Mouse (Mus musculus) heart, embryonic 10.5 days (tissue): ENCODE measurements around the gene H2-D1. TPM values are rescaled to one million over a fixed set of nuclear protein-coding genes. Genes with fewer than 3 reads are reported as not detected.
"Not testable (repeated sequence)": the region's sequence is repeated elsewhere in the genome, so short reads cannot be mapped to it uniquely, and the experiment has no call there.

Source experiments
- DNase-seq: peaks from one replicate; pipeline ENCODE4 v3.0.0-alpha.2; 2017; ENCODE audit warnings: low spot score
- H3K27ac ChIP-seq: fragments of 300-500 bp; sonication (generic); 2 replicates; pipeline ENCODE4 v1.5.1; 2016; ENCODE audit warnings: mild to moderate bottlenecking
- H3K27me3 ChIP-seq: fragments of 300-500 bp; sonication (generic); 2 replicates; pipeline ENCODE4 v1.6.1; 2016; ENCODE audit warnings: mild to moderate bottlenecking; ENCODE audit not compliant: poor library complexity, insufficient read depth, severe bottlenecking
- H3K36me3 ChIP-seq: fragments of 300-500 bp; sonication (generic); 2 replicates; pipeline ENCODE4 v1.6.1; 2016; ENCODE audit warnings: mild to moderate bottlenecking, moderate library complexity
- H3K4me1 ChIP-seq: fragments of 300-500 bp; sonication (generic); 2 replicates; pipeline ENCODE4 v1.6.1; 2016; ENCODE audit warnings: mild to moderate bottlenecking
- H3K4me3 ChIP-seq: fragments of 300-500 bp; sonication (generic); 2 replicates; pipeline ENCODE4 v1.5.1; 2016; ENCODE audit warnings: mild to moderate bottlenecking, moderate library complexity
- H3K9me3 ChIP-seq: fragments of 300-500 bp; sonication (generic); 2 replicates; pipeline ENCODE4 v1.6.1; 2016; ENCODE audit warnings: mild to moderate bottlenecking, moderate library complexity
- WGBS: fragments of 180-500 bp; shearing (Covaris S2); methylation state at CpG from one replicate; pipeline ENCODE4 v1.1.7; 2016; 5-methylcytosine and 5-hydroxymethylcytosine counted together
- polyA plus RNA-seq: library from polyadenylated mRNA; unstranded; fragments of >200 nt; fragmentation: Nextera tagmentation; extraction: Ambion mirVana; gene quantifications from 2 replicates; pipeline ENCODE4 v1.2.1, GENCODE M21; 2016

Gene H2-D1
- polyA plus RNA-seq, 1 experiment from 2014 or later: 25.0 TPM

DNA sequence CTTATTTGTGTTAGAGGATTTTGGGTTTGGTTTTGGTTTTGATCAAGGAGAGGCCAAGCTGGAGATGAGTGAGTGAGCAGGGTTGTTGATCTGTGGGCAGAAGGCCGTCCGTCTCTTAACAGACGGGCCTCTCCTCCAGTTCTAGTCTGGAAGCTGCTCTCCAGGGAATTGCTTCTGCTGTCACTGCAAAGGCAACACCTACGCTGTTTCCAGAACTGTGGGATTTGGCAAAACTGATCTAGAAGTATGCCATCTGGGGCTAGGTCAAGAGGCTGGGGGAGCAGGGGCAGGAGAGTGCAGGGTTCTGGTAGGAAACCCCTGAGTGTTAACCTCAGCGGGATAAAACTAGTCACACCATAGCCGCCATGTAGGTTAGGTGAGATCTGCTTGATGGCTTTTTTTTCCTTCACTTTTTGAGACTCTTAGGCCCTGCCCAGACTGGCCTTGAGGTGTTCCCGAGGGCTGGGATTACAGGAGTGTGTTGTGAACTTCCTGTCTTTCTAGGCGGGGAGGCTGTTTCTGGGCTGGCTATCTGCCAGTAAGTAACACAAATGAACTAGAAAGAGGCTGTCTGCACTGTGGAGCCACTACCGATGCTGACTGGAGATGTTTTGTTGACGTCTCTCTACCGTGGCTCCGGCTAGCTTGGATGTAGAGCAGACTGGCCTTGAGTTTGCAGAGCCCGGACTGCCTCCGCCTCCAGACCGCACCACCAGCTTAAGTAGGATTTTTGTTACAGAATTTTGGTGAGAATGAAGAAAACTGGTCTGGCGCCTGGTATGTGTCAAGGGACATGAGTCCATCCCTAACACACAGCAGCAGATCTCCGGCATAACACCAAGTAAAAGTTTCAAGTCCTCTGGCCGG is 29.2 kb upstream of the H2-D1 start, which contains the start of gene Atp6v1g2:
Atp6v1g2 (plus strand) TSS at position 547 of the 867 bp plus-strand sequence.
- Histone ChIP-seq H3K27me3 (no peaks in the 10 kb centered on the region), H3K9me3 (no peaks in the 10 kb centered on the region), H3K36me3 (peaks cover 40% of the 10 kb centered on the region), H3K27ac (peak within 1 kb of the TSS; percentile 97), H3K4me1 (peaks cover 35% of the 10 kb centered on the region), H3K4me3 (peak within 1 kb of the TSS; percentile 79)
- DNase-seq: no peak
- 69% methylated on average over 18 of the region's 18 CpGs for WGBS

DNA sequence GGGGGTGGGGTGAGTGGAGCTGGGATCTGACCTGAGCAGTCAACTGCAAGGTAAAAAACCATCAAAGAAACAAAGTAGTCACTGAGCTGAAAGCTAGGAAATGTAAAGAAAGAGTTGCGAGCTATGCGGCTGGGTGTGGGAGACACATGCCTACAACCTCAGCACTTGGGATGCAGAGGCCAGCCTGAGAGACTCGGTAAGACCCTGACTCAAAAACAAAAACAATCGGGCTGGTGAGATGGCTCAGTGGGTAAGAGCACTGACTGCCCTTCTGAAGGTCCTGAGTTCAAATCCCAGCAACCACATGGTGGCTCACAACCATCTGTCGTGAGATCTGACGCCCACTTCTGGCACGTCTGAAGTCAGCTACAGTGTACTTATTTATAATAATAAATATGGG is 28.4 kb upstream of the H2-D1 start:
- peaks cover 32% of the 10 kb centered on the region for H3K36me3 ChIP-seq
- H3K27ac ChIP-seq: 0 out of 2 replicates have a peak overlapping the region, but pooled peaks have one; percentile 97
- H3K27me3 ChIP-seq, DNase-seq, H3K9me3 ChIP-seq: not testable (repeated sequence)
- H3K4me1 ChIP-seq: peaks cover 35% of the 10 kb centered on the region
- WGBS: 85% methylated on average over 7 of the region's 7 CpGs
- H3K4me3 ChIP-seq: peak overlapping the region; percentile 79; the same call in 1 of the 2 replicates

DNA sequence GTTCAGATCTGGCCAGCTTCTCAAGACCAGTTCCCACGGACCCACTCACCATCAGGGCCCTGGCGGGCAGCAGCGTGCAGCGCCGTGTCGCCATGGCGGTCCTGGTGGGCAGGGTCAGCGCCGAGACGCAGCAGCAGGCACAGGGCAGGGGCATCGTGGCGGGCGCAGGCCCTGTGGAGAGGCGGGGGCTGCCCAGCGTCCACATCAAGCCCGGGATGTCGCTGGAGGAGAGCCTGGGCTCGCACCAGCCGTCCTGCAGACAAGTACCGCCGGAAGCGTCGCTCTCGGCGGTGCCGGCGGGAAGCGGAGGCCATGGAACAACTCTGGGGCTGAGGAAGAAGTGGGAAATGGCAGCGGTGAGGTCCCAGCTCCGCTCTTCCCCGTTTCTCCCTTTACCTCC is 27.6 kb upstream of the H2-D1 start:
- WGBS: 5% methylated on average over 31 of the region's 31 CpGs
- H3K27ac ChIP-seq: peak overlapping the region; percentile 97
- no peaks in the 10 kb centered on the region for H3K9me3 ChIP-seq
- no peaks in the 10 kb centered on the region for H3K27me3 ChIP-seq
- no peak for DNase-seq
- peak overlapping the region; percentile 79 for H3K4me3 ChIP-seq
- H3K36me3 ChIP-seq: peaks cover 24% of the 10 kb centered on the region
- peaks cover 37% of the 10 kb centered on the region for H3K4me1 ChIP-seq

DNA sequence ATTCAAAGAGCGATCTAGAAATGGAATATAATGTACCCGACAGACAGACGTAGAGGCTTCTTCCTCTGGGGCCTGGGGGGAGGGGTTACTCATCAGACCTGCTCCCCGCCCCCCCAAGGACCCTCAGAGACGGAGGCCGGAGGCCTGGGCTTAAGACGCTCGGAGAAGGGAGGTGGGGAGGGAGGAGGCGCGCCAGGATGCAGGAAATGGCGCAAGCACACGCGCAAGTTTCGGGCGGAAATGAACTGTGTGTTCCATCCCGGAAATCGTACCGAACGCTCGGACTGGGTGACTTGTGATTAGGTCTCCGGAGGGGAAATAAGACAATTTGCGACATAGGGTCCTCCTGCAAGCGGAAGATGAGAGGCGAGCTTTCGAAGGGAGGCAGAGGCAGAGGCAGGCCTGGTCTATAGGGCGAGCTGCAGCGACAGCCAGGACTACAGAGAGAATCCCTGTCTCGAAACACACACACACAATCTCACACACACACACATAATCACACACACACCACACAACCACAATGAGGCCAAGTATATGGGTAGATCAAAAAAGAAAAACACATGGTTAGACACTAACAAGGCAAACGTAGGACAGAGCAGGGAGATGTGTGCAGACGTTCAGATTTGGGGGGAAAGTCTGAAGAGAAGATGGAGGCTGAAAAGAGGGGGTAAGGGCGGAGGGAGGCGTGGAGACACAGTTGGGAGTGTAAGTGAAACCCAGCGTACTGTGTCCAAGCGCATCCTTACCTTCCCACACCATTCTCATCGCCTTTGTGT is 26.7 kb upstream of the H2-D1 start, which contains the start of gene Nfkbil1:
Nfkbil1 (minus strand) TSS at position 179 of the 776 bp plus-strand sequence.
- DNase-seq: peak; percentile 97
- under 1% methylated on average over 35 of the region's 35 CpGs for WGBS

DNA sequence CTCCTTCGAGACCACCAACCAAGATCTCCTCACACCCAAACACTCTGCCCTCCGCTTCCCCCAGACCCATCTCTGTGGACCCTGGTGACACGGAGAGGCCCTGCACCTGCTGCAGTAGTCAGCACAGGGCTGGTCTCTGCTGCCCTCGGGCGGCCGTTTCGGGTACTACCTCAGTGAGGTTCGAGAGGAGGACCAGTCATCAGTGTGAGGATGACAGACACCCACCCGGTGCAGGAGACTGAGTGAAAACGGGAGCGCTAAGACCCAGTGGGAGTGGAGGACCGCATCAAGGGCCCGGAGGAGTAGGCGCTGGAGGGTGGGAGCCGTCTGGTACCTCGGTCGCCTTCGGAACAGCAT is 26.2 kb upstream of the H2-D1 start:
- Histone ChIP-seq H3K4me3 (peak overlapping the region; percentile 79), H3K4me1 (peaks cover 48% of the 10 kb centered on the region)
- under 1% methylated on average over 18 of the region's 18 CpGs for WGBS

More for the DNA sequence above, 26.7 kb upstream of the H2-D1 start, which contains the start of gene Nfkbil1:
- no peaks in the 10 kb centered on the region for H3K27me3 ChIP-seq
- H3K36me3 ChIP-seq: peaks cover 17% of the 10 kb centered on the region
- H3K9me3 ChIP-seq: no peaks in the 10 kb centered on the region
- peak within 1 kb of the TSS; percentile 79 for H3K4me3 ChIP-seq
- H3K27ac ChIP-seq: peak within 1 kb of the TSS; percentile 97
- peaks cover 46% of the 10 kb centered on the region for H3K4me1 ChIP-seq

DNA sequence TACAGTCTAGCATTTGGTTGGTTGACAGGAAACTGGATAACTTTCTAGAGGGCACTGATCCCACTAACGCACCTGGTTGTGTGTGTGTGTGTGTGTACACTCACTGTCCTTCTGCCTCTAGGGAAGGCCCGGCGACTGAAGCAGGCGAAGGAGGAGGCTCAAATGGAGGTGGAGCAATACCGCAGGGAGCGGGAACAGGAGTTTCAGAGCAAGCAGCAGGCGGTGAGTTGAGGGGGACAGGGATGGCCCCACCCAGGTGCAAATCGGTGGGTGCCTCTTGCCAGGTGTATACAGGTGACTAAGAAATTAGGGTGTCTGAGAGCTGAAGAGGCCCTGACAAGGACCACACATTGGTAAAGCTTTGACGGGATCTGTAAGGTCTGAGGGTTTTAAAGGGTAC is 25.5 kb upstream of the H2-D1 start:
- peaks cover 11% of the 10 kb centered on the region; the same call in 1 of the 2 replicates for H3K36me3 ChIP-seq
- 67% methylated on average over 9 of the region's 9 CpGs for WGBS
- DNase-seq: no peak
- H3K4me3 ChIP-seq: 0 out of 2 replicates have a peak overlapping the region, but pooled peaks have one; percentile 79
- no peaks in the 10 kb centered on the region for H3K27me3 ChIP-seq
- peaks cover 45% of the 10 kb centered on the region for H3K4me1 ChIP-seq
- 0 out of 2 replicates have a peak overlapping the region, but pooled peaks have one; percentile 97 for H3K27ac ChIP-seq
- no peaks in the 10 kb centered on the region for H3K9me3 ChIP-seq

More for the DNA sequence above, 26.2 kb upstream of the H2-D1 start:
- DNase-seq: peak; percentile 97
- Histone ChIP-seq H3K36me3 (peaks cover 12% of the 10 kb centered on the region; the same call in 1 of the 2 replicates), H3K27ac (peak overlapping the region; percentile 97), H3K27me3 (no peaks in the 10 kb centered on the region), H3K9me3 (no peaks in the 10 kb centered on the region)

DNA sequence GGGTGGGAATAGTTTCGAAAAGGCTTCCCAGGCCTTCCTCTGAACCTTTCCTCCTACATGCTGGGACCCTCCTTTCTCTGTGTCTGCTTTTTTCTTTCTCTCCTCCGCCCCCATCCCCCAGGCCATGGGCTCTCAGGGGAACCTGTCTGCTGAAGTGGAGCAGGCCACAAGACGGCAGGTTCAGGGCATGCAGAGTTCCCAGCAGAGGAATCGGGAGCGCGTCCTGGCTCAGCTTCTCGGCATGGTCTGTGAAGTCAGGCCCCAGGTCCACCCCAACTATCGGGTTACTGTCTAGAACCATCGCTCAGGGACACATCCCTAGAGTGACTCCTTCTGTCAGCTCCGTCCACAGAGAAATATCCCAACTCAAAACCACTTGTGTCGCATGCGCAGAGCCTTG is 25.0 kb upstream of the H2-D1 start:
- peaks cover 39% of the 10 kb centered on the region for H3K4me1 ChIP-seq
- DNase-seq: no peak
- H3K27me3 ChIP-seq: no peaks in the 10 kb centered on the region
- no peaks in the 10 kb centered on the region for H3K9me3 ChIP-seq
- H3K27ac ChIP-seq: no peak overlapping the region
- 78% methylated on average over 12 of the region's 12 CpGs for WGBS
- H3K4me3 ChIP-seq: no peak overlapping the region
- H3K36me3 ChIP-seq: peaks cover 11% of the 10 kb centered on the region; the same call in 1 of the 2 replicates

DNA sequence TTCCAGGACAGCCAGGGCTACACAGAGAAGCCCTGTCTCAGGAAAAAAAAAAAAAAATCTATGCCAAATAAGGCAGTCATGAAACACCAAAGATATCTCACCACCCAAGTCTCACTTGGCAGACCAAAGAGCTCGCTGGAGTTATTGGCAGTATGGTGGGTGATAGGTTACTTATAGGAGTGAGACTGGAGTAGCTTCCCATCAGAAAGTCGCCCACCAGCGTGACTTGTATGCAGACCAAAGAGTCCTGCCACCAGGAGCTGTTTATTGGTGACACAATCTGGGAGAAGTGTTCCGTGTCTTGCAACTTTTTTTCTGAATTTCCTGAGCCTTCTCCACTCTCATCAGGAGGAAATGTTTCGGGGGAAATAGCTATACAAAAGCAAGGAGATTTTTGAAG is 22.8 kb upstream of the H2-D1 start:
- Histone ChIP-seq H3K27ac (peak overlapping the region; percentile 100; the same call in 1 of the 2 replicates), H3K27me3 (no peaks in the 10 kb centered on the region)

DNA sequence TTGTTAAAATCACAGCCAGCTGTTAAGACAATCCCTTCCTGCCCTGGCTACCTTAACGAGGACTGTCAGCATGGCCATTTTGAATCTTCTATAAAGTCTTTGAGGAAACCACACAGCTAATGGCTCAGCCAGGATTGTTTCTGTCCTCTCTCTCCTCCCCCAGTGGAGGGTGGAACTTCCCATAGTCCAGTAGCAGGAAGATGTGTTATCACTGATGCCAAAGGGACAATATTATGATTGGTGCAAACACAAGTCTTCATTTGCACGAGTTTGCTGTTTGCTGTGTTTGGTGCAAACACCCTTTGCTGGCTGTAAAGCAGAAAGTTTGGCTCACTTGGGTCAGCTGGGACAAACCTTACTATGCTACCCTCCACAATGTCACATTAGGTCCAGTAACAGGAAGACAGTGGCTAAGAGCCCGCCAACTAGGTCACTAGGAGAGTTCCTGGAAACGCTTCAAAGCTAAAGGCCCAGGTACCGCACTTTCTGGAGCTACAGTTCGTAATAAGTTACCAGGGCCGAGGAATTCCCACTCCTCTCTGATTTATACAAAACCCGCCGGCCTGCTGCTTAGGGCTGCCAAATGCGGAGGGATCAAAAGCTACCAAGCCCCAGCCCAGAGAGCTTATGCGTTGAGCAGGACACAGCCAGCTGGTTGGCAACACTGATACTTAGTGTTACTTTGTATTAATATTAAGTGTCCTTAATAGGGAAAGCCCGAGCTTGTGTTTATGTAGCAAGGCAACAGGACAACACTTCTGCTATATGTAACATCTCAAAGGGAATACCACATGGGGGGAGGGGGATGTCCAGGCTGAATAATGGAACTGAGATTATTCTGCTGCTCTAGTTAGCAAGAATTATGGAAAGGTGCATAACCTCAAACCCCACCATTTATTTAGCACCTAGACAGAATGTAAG is 21.9 kb upstream of the H2-D1 start:
- Histone ChIP-seq H3K27ac (peak overlapping the region; percentile 100), H3K4me1 (peaks cover 46% of the 10 kb centered on the region), H3K27me3 (no peaks in the 10 kb centered on the region), H3K4me3 (peak overlapping the region; percentile 76), H3K36me3 (peaks cover 28% of the 10 kb centered on the region), H3K9me3 (no peaks in the 10 kb centered on the region)
- 31% methylated on average over 12 of the region's 12 CpGs for whole genome bisulfite sequencing
- no peak for DNase-seq

More for the DNA sequence above, 22.8 kb upstream of the H2-D1 start:
- H3K4me3 ChIP-seq: no peak overlapping the region
- H3K4me1 ChIP-seq: peaks cover 41% of the 10 kb centered on the region
- peaks cover 18% of the 10 kb centered on the region for H3K36me3 ChIP-seq
- DNase-seq: no peak
- no peaks in the 10 kb centered on the region for H3K9me3 ChIP-seq
- WGBS: 81% methylated on average over 5 of the region's 5 CpGs

DNA sequence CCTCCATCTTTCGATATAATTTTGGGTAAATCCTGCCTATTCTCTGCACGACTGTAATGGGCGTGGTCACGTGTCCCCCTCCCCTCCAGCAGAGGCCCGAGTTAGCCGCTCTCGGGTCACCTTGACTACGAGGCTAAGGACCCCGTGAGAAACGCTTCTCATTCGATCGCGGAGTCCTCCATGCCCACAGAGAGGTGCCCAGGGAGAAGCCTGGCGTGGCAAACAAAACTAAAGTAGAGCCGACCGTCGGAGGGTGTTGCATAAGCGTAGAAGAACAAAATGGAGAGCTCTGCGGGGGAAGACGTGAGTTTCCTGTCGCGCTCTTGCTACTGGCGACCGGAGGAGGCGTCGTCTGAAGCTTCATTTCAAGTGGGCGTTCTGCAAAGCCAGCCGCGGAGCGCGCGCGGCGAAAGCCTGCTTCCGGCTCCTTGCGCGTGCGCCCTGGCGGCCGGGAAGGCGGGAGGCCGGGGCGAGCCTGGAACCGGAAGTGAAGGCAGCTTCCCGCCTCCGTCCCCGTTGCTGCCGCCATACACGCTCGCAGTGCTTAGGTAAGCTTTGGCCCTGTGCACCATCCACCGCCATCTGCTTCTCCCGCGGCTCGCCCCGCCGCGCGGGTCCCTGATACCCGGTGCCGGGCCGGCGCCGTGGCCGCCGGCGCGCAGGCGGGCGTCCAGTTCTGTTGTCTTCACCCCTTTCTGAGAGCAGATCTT is 21.1 kb upstream of the H2-D1 start, which contains the start of gene Ddx39b:
Ddx39b (plus strand) TSS at position 442 of the 710 bp plus-strand sequence.
- under 1% methylated on average over 69 of the region's 69 CpGs for WGBS
- Histone ChIP-seq H3K36me3 (peaks cover 36% of the 10 kb centered on the region), H3K27ac (peak within 1 kb of the TSS; percentile 100), H3K9me3 (no peaks in the 10 kb centered on the region), H3K4me3 (peak within 1 kb of the TSS; percentile 76), H3K27me3 (no peaks in the 10 kb centered on the region), H3K4me1 (peaks cover 50% of the 10 kb centered on the region)
- DNase-seq: peak; percentile 98
